Comparison of ENCODE assay signal across 35 mouse cellular contexts in the genomic region with DNA sequence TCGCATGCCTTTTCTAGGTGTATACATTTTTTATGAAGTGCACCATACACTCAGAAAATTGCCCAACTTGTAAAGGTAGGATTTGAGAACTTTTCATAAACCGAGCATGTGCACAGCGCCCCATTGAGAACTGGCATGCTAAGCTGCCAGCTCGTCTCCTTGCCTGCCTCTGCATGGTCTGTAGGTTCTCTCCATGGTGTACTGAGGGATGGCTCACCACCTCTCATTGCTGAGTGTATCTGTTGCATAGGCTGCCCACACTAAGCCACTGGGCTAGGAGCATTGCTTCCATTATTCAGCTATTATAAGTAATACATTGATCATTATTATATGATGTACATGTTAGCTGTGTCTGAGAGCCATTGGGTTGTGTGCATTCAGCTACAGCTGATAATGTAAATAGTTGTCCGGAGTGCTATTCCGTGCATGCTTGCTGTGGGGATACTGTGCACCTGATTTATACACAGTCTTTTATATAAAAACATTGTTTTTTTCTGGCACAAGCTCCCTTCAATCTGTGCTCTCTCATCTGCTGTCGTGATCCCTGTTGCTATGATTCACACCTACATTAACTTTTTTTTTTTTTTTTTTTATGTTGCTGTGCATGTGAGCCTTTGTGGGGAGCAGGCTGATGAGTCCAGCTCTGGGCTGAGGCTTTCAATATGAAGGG. TPM values are rescaled to one million over a fixed set of nuclear protein-coding genes. Genes with fewer than 3 reads are reported as not detected.
A peak's percentile ranks its signal among the peaks of the same experiment; 100 is the strongest.
DNase-seq lines count a peak whose midpoint lies in the region; TF ChIP-seq lines count a peak whose summit lies in the region.
"Had no signal": no experiment of that assay in that cellular context is flagged by ENCODE, and none has a peak within 500 bp of the region (broad histone marks: within the 10 kb centered on the region; RNA-seq: fewer than 3 reads in every experiment).

No protein-coding gene starts in this region.

- no peak for TF ChIP-seq CTCF in layer of hippocampus, adult 2 months (conservative IDR thresholded peaks at IDR 0.05)

- H3K4me3 ChIP-seq in layer of hippocampus, adult 2 months: no peak overlapping the region
- H3K4me3 ChIP-seq: embryonic facial prominence, embryonic 10.5 days; embryonic facial prominence, embryonic 15.5 days; forebrain, embryonic 12.5 days; heart, embryonic 13.5 days; intestine, embryonic 15.5 days; limb, embryonic 12.5 days; liver, embryonic 15.5 days; midbrain, embryonic 12.5 days; myocyte; neural tube, embryonic 13.5 days had no signal

- DNase-seq in layer of hippocampus, adult 11-12 months (ENCODE audit: low spot score): peak; percentile 36
- no peak for DNase-seq in layer of hippocampus, postnatal 10 days (ENCODE audit: low spot score in 2 of 2)
- peak; percentile 13 for DNase-seq in right cerebral cortex, adult 18-20 months
- no peak for DNase-seq in right cerebral cortex, postnatal 4 days
- DNase-seq in layer of hippocampus, adult 2 months (ENCODE audit: low spot score in 2 of 2): peak; percentile 47 to 54
- DNase-seq in naive thymus-derived CD4-positive, alpha-beta T cell, adult 2 months (ENCODE audit: low read depth): peak; percentile 11
- DNase-seq in urinary bladder, postnatal 25 days (ENCODE audit: low spot score): no peak
- DNase-seq: adrenal gland, postnatal 25 days; cerebellum, adult 18-20 months; cerebellum, postnatal 14 days; gastrocnemius, postnatal 25 days; heart, adult 18-20 months; heart, postnatal 10 days; kidney, postnatal 4 days; lung, postnatal 14 days; right cerebral cortex, postnatal 25 days; spleen, adult 18-20 months; thymus, postnatal 14 days had no signal

- peak overlapping the region; percentile 92 for H3K27ac ChIP-seq in layer of hippocampus, adult 2 months
- H3K27ac ChIP-seq: embryonic facial prominence, embryonic 10.5 days; embryonic facial prominence, embryonic 15.5 days; forebrain, embryonic 12.5 days; heart, embryonic 13.5 days; hindbrain, postnatal 0 days; intestine, embryonic 15.5 days; kidney, postnatal 0 days; limb, embryonic 12.5 days; liver, embryonic 15.5 days; midbrain, embryonic 12.5 days; neural tube, embryonic 13.5 days had no signal

RNA-seq across cellular contexts. Expression of gene Olfr523, which starts 14.8 kb away (rescaled TPM):
- total RNA-seq in layer of hippocampus, postnatal 10 days (2021): not detected
- total RNA-seq in layer of hippocampus, adult 2 months (2021): under 1 TPM; 0.10 to 0.20 TPM
- total RNA-seq: adrenal gland, adult 18-20 months; adrenal gland, postnatal 25 days; forebrain, postnatal 0 days; gastrocnemius, postnatal 25 days; heart, adult 18-20 months; heart, postnatal 10 days; hindbrain, postnatal 0 days; liver, adult 2 months; midbrain, postnatal 0 days had no signal

RNA-seq across cellular contexts. Expression of gene Olfr524, which starts 17.9 kb away (rescaled TPM):
- not detected for total RNA-seq in layer of hippocampus, postnatal 10 days (2021)
- total RNA-seq in layer of hippocampus, adult 2 months (2021): not detected
- total RNA-seq: adrenal gland, adult 18-20 months; adrenal gland, postnatal 25 days; forebrain, postnatal 0 days; gastrocnemius, postnatal 25 days; heart, adult 18-20 months; heart, postnatal 10 days; hindbrain, postnatal 0 days; left cerebral cortex, adult 8-10 months; liver, adult 2 months; midbrain, postnatal 0 days had no signal

RNA-seq across cellular contexts. Expression of gene Olfr522, which starts 23.3 kb away (rescaled TPM):
- not detected for total RNA-seq in layer of hippocampus, postnatal 10 days (2021)
- not detected for total RNA-seq in layer of hippocampus, adult 2 months (2021)
- total RNA-seq: adrenal gland, adult 18-20 months; adrenal gland, postnatal 25 days; forebrain, postnatal 0 days; gastrocnemius, postnatal 25 days; heart, adult 18-20 months; heart, postnatal 10 days; hindbrain, postnatal 0 days; left cerebral cortex, adult 8-10 months; liver, adult 2 months; midbrain, postnatal 0 days had no signal

RNA-seq across cellular contexts. Expression of gene Cd163l1, which starts 30.2 kb away (rescaled TPM):
- under 1 TPM; 0.64 to 0.78 TPM for total RNA-seq in layer of hippocampus, postnatal 10 days (2021)
- total RNA-seq in layer of hippocampus, adult 2 months (2021): under 1 TPM; 0.44 to 0.56 TPM
- total RNA-seq: adrenal gland, adult 18-20 months; adrenal gland, postnatal 25 days; forebrain, postnatal 0 days; gastrocnemius, postnatal 25 days; heart, postnatal 10 days; hindbrain, postnatal 0 days; liver, adult 2 months; midbrain, postnatal 0 days had no signal

RNA-seq across cellular contexts. Expression of gene Sprn, which starts 33.2 kb away (rescaled TPM):
- 100 to 1,000 TPM; 145 to 155 TPM for total RNA-seq in layer of hippocampus, postnatal 10 days (2021)
- total RNA-seq in layer of hippocampus, adult 2 months (2021): 100 to 1,000 TPM; 177 to 178 TPM

Comparison
In these comparisons a context has a peak if more than half of its experiments do, and no peak if none do; other contexts are left out.
1. DNase-seq: peak in layer of hippocampus, adult 11-12 months (single experiment), right cerebral cortex, adult 18-20 months (single experiment), layer of hippocampus, adult 2 months (2 of 2) and naive thymus-derived CD4-positive, alpha-beta T cell, adult 2 months (single experiment); none in layer of hippocampus, postnatal 10 days (0 of 2), right cerebral cortex, postnatal 4 days (single experiment) and urinary bladder, postnatal 25 days (single experiment).